Mouse (Mus musculus): Measurements from ENCODE around the gene Srcin1.

Srcin1 gene

DNA sequence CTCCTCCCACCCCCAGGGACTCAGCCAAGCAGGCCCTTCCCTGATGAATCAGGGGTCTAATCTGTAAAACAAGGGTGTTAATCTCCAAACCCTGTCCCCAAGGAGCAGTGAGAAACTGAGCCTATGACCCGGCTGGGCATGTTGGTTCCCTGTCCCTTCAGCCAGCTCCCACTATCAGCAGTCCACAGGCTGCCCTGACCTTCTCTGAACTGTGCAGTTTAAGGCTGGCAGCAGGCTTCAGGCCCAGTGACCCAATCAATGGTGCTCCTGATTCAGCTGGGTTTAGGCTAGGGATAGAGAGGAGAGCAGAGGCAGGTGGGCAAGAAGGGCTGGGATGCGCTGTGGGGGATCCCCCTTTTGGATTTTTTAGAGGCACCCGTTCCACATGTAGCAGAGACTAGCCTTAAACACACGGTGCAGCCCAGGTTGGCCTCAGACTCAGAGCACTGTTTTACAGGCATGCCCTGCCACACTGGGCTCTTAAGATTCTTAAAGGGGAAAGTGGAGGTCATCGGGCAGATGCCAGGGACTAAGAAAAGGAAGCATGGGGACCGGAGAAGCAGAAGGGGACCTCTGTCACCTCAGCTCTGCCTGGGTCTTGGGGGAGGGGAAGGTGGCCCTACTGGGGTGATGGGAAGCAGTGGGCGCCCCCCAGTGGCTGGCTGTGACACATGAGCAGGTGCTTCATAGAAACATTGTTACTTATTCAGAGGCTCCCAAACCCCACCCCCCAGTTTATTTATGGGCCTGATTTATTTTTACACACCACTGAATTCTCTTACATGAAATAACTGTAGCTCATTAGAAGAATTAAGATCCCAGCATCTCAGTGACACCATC lies 19.2 kb downstream of the Srcin1 start:
- peak; percentile 69 for DNase-seq (ENCODE audit: extremely low spot score)

DNA sequence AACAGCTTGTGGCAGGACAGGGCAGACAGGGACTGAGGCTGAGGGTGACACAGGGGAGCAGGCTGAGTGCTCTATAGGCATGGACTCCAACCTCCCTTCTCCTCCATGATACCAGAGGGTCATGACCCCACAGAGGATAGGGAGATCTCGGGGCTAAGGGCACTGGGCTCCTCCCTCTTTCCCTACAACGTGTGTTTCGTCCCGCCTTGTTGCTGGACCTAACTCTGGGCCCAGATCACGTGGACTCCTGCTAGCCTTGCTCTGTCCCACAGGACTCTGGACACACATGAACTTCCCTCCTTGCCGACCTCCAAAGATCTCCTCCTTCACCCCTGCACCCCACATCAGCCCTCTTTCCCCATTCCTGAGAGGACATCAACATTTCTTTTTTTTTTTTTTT lies 20.8 kb downstream of the Srcin1 start:
- DNase-seq (ENCODE audit: extremely low spot score) = no peak

GRCm38 (mm10) chr11:97552151-97552550 lies 23.8 kb downstream of the Srcin1 start:
- no peak for DNase-seq (ENCODE audit: extremely low spot score)

DNA sequence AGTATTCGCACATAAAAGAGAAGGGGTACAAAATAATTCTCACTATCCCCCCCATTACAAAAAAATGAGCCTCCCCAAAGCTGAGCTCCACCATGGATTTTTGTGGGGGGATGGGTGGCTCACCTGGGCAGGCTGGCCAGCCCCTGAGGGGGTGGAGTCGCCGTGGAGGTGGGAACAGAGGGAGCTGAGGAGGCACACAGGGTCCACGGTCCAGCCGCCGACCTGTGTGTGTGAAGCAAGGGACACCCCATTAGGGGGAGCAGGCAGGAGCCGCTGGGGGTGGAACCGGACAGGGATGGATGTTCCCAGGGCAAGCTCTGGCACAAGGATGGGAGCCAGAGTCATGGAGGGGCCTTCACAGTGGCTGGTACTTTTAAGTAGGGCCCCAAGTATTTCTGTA lies 27.2 kb downstream of the Srcin1 start:
- no peak for DNase-seq (ENCODE audit: extremely low spot score)

- DNase-seq (ENCODE audit: extremely low spot score) = no peak
Measured at GRCm38 (mm10) chr11:97547957-97548706, 27.9 kb downstream of the Srcin1 start.

DNA sequence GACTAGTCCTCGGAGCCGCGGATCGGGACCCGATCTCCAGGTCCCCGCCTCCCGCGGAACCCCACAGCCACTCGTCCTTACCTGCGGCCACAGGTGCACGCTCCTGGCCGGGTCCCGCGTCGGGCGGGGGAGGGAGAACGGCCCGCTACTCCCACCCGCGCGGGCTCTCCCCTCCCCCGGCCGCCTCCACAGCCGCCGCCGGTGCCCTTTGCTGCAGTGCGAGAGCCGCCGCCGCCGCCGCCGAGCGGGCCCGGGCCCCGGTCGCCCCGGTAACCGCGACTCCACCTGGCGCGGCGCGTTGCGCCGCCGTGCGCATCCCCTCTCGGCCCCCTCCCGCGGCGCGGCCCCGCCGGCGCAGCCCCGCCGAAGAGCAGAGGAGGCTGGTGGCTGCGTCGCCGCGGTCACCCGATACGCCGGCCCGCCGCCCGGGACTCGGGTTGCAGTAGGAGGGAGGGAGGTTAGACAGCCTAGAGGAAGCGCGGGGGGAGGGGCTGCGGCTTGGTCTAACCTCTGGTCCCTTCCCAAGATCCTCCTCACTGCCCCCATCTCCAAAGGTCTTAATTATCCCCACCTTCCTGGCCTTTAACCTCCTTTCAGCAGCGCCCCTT lies 29.1 kb downstream of the Srcin1 start:
- peak; percentile 84 for DNase-seq (ENCODE audit: extremely low spot score)

DNA sequence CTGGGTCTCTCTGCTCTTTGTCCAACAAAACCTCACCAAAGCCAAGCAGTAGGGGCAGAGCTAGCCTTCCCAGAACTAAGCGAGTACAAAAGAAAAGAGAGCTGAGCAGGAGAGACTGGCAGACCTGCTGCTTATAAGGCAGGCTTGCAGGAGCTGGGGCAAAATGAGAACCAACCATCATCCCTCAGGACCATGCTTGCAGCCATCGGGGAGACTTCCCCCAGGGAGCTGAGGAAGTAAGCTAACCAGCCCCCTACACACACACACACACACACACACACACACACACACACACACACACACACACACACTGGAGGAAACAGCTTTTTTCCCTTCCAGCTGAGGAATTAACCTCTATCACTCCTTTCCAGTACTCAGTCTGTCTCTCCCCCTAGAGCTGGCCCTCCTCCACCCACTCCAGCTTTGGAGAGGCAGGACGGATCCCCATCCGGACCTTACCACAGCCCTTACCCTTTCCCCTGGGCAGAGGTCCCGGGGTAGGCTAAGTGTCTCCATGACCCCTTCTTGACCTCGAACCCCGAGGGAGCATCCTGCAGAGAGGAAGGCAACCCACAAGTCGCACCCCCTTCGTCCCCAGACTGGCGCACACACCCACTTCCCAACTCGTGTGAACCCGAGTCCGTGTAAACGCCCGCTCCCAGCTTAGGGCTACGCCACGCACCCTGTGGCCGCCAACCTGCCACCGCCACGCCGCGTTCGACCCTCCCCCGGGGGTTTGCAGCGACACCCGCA lies 30.0 kb downstream of the Srcin1 start:
- DNase-seq (ENCODE audit: extremely low spot score) = no peak

GRCm38 (mm10) chr11:97543883-97544282 lies 32.1 kb downstream of the Srcin1 start:
- no peak for DNase-seq (ENCODE audit: extremely low spot score)

- no peak for DNase-seq (ENCODE audit: extremely low spot score)
Measured at GRCm38 (mm10) chr11:97543181-97543733, 32.7 kb downstream of the Srcin1 start.

GRCm38 (mm10) chr11:97542171-97543150 lies 33.5 kb downstream of the Srcin1 start:
- no peak for DNase-seq (ENCODE audit: extremely low spot score)

DNA sequence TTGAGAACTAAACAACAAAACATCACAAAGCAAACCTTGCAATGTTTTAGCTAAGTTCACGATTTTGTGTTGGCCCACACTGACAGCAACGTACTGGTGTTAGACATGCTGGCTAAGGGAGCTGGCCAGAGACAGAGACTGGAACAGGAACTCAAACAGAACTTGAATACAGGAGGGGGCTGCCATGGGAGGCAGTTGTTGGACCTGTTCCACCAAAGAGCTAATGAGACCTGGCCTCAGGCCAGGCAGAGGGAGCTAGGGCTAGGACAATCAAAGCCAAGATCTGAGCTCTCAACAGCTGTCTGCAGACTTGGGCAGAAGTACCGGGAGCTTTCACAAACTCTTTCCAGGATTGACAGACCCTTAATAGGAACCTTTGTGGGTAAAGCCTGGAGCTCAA lies 35.4 kb downstream of the Srcin1 start:
- no peak for DNase-seq (ENCODE audit: extremely low spot score)

DNA sequence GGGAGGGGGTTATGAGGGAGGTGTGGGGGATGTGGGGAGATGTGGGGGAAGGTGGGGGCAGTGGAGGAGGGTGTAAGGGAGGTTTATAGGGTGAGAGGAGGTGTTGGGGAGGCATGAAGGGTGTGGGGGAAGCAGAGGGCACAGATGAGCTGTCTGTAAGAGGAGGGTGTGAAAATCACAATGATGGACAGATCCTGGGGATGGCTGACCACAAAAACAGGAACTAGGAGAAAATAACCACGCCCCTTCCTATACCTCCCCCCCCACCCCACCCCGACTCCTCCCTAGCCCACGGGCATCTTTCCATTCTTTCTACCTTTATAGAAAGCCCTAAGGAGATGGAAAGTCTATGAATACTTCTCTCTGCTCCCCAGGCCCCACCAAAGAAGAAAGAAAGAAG lies 35.9 kb downstream of the Srcin1 start:
- no peak for DNase-seq (ENCODE audit: extremely low spot score)

DNA sequence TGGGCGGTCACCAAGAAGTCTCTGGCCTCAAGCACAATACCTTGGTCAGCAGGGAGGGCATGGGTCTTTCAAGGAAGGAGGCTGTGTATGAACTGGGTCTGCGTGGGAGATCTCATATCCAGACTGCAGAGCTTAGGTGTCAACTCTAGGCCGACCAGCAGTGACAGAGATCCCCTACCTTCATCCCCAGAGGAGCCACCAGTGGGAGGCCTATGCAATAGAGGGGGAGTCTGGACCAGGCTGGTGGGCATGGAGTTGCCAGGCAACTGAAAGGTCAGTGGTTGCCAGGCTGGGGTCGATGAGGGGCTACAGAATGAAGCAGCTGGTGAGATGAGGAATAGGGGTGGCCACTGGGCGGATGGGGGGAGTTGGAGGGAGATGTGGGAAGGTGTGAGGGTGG lies 36.4 kb downstream of the Srcin1 start:
- DNase-seq (ENCODE audit: extremely low spot score) = no peak

DNA sequence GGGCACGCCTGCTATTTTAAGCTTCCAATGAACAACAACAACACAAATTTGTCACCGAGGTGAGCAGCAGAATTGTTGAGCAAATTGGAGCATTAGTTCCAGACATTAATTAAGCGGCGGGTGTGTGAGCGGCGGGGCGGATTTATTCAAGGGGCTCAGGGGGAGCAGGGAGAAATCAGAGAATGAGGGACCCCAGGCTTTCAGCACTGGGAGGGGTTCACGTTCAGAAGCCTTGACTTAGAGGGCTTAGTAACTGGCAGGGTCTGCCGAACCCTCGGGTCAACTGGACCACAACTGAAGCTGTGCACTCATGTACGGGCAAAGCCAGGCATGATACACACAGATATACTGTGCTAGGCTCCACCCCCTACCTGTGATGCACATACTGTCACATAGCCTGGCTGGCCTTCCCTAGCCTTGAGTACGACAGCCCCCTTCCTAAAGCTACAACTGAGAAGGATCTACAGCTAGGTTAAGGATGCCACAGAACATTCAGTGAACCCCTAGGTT lies 38.4 kb downstream of the Srcin1 start:
- no peak for DNase-seq (ENCODE audit: extremely low spot score)

GRCm38 (mm10) chr11:97536835-97537579 lies 39.0 kb downstream of the Srcin1 start:
- DNase-seq (ENCODE audit: extremely low spot score) = peak; percentile 72

GRCm38 (mm10) chr11:97536083-97536747 lies 39.8 kb downstream of the Srcin1 start:
- DNase-seq (ENCODE audit: extremely low spot score) = no peak

- no peak for DNase-seq (ENCODE audit: extremely low spot score)
Measured at GRCm38 (mm10) chr11:97535660-97536059, 40.3 kb downstream of the Srcin1 start.

GRCm38 (mm10) chr11:97535308-97535630 lies 40.7 kb downstream of the Srcin1 start:
- no peak for DNase-seq (ENCODE audit: extremely low spot score)
